Mouse (Mus musculus) C2C12 (cell line): ENCODE measurements around the gene Acads.

ENCODE experiments used
- CEBPB ChIP-seq: IDR thresholded peaks from one replicate; pipeline ENCODE4 v1.6.1; 2011; ENCODE audit warnings: low read depth, mild to moderate bottlenecking, control low read depth, moderate library complexity
- CTCF ChIP-seq: IDR thresholded peaks from one replicate; pipeline ENCODE4 v1.5.1; 2011; ENCODE audit not compliant: control insufficient read depth, insufficient read depth, insufficient read length
- FOSL1 ChIP-seq: IDR thresholded peaks from one replicate; pipeline ENCODE4 v1.8.0; 2011; ENCODE audit warnings: mild to moderate bottlenecking, low read length; ENCODE audit not compliant: poor library complexity, insufficient read depth, severe bottlenecking
- MAX ChIP-seq: IDR thresholded peaks from one replicate; pipeline ENCODE4 v1.6.1; 2011; ENCODE audit warnings: mild to moderate bottlenecking, control low read depth
- USF1 ChIP-seq: IDR thresholded peaks from one replicate; pipeline ENCODE4 v1.6.1; 2011; ENCODE audit warnings: low read depth, mild to moderate bottlenecking, control low read depth, moderate library complexity

- TF ChIP-seq CEBPB (no peak), CTCF (no peak), MAX (no peak), USF1 (no peak), FOSL1 (no peak)
These were observed 4.6 kb downstream of the Acads start for GRCm38 (mm10) chr5:115114501-115114900.
